Comparison of ENCODE assay signal across 22 mouse cellular contexts in the genomic region with DNA sequence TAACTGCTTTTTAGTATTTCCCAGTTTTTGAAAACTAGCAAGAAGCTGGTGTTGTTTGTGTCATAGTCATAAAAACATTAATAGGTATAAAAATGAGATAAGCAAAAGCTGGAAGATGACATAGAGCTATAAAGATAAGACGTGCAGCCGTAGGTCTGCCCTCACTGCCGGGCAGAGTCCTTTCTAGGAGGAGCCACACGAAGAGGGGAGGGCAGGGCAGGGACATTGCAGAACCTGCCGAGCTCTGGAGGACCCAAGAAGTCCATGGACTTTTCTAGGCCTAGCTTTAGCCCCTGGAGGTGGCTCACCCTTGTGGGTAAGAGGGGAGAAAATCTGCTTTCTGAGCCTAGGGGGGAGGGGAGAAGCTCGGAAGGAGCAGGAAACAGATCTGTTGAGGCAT. TPM values are rescaled to one million over a fixed set of nuclear protein-coding genes. Genes with fewer than 3 reads are reported as not detected.
"Had no signal": no experiment of that assay in that cellular context is flagged by ENCODE, and none has a peak within 500 bp of the region (broad histone marks: within the 10 kb centered on the region; RNA-seq: fewer than 3 reads in every experiment).

A gene (plus strand): TSS at position 208 of the 400 bp plus-strand sequence.

- H3K4me2 ChIP-seq: lung, embryonic 15.5 days; midbrain, embryonic 11.5 days; midbrain, embryonic 13.5 days; midbrain, embryonic 15.5 days; neural tube, embryonic 13.5 days; neural tube, embryonic 15.5 days had no signal

- ATAC-seq: lung, postnatal 0 days; midbrain, embryonic 13.5 days; midbrain, embryonic 15.5 days had no signal

- H3K4me3 ChIP-seq: lung, embryonic 15.5 days; megakaryocyte, embryonic 14.5 days; midbrain, embryonic 13.5 days; midbrain, embryonic 15.5 days; neural tube, embryonic 13.5 days; neural tube, embryonic 15.5 days had no signal

- H3K9ac ChIP-seq: liver, embryonic 14.5 days; lung, embryonic 15.5 days; midbrain, embryonic 13.5 days; midbrain, embryonic 15.5 days; neural tube, embryonic 13.5 days; neural tube, embryonic 15.5 days had no signal

- H3K9me3 ChIP-seq: lung, embryonic 15.5 days; megakaryocyte, embryonic 14.5 days; midbrain, embryonic 13.5 days; midbrain, embryonic 15.5 days; neural tube, embryonic 13.5 days; neural tube, embryonic 15.5 days had no signal

- DNase-seq: lung, adult 2 months; lung, postnatal 14 days; lung, postnatal 36 days; retina, postnatal 1 day; right cerebral cortex, adult 18-20 months; right cerebral cortex, postnatal 25 days; right cerebral cortex, postnatal 4 days; thymus, adult 2 months; thymus, postnatal 36 days had no signal

- H3K27me3 ChIP-seq: lung, embryonic 15.5 days; megakaryocyte, embryonic 14.5 days; midbrain, embryonic 13.5 days; midbrain, embryonic 15.5 days; neural tube, embryonic 13.5 days; neural tube, embryonic 15.5 days had no signal

- H3K36me3 ChIP-seq: lung, embryonic 15.5 days; midbrain, embryonic 13.5 days; midbrain, embryonic 15.5 days; neural tube, embryonic 13.5 days; neural tube, embryonic 15.5 days had no signal

- H3K27ac ChIP-seq: liver, embryonic 14.5 days; lung, embryonic 15.5 days; macrophage; midbrain, embryonic 13.5 days; midbrain, embryonic 15.5 days; neural tube, embryonic 13.5 days; neural tube, embryonic 15.5 days had no signal

- H3K4me1 ChIP-seq: lung, embryonic 15.5 days; midbrain, embryonic 13.5 days; midbrain, embryonic 15.5 days; neural tube, embryonic 13.5 days; neural tube, embryonic 15.5 days had no signal

RNA-seq across cellular contexts. Expression of the gene that starts here (rescaled TPM):
- polyA plus RNA-seq: lung, adult 2 months; lung, embryonic 15.5 days; macrophage; midbrain, embryonic 11.5 days; midbrain, embryonic 13.5 days; midbrain, embryonic 15.5 days; midbrain, postnatal 0 days; neural tube, embryonic 11.5 days; neural tube, embryonic 13.5 days; neural tube, embryonic 15.5 days; spleen, adult 2 months had no signal
